Mouse (Mus musculus): ENCODE data around the gene Stim1. TPM values are rescaled to one million over a fixed set of nuclear protein-coding genes. Genes with fewer than 3 reads are reported as not detected.
A peak's percentile ranks its signal among the peaks of the same experiment; 100 is the strongest.
"Not testable (repeated sequence)": the region's sequence is repeated elsewhere in the genome, so short reads cannot be mapped to it uniquely, and the experiment has no call there.

The Stim1 gene
- total RNA-seq, 2 experiments from 2014 or later, result 61.3 to 66.8 TPM

- TF ChIP-seq CTCF (conservative IDR thresholded peaks at IDR 0.05), result no peak
- H3K4me3 ChIP-seq, result no peak overlapping the region
- DNase-seq (ENCODE audit: low spot score in 2 of 2), result no peak
- H3K27ac ChIP-seq, result no peak overlapping the region
Measured at GRCm38 (mm10) chr7:102363853-102364252, 96.2 kb downstream of the Stim1 start.

DNA sequence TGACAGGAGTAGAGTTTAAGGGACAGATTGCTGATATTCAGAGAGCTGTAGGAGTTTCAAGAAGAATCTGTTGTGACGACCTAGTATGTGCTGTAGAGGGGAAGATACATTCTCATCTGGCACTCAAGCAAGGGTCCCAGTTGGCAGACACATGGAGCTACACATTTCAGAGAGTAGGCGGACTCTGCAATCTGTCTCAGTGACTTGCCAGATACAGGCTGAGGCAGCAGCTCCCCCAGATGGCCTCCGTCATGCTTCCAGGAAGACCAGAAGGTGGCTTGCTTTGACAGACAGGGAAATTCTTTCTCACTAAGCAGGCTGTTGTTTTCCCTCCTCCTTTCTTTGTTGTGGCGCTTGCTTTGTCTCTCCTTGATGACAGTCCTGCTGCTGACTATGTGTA, 102.1 kb downstream of the Stim1 start:
- peak; percentile 32 for TF ChIP-seq CTCF (conservative IDR thresholded peaks at IDR 0.05)
- DNase-seq (ENCODE audit: low spot score in 2 of 2), result peak; percentile 88
- no peak overlapping the region for H3K27ac ChIP-seq
- no peak overlapping the region for H3K4me3 ChIP-seq

DNA sequence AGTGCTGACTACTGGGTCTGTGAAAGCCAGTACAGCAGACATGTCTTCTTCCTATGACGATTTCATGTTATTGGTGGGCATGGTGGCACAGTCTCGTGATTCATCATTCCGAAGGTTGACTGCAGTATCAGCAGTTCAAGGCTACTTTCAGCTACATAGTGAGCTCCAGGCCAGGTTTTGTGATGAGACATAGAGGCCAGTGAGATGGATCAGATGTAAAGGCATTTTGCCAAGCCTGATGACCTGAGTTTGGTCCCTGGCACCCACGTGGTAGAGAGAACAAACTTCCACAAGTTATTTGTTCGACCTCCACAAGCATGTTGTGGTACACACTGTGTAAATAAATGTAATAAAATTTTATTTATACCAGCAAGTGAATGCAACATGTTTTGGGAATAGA, 102.9 kb downstream of the Stim1 start:
- Histone ChIP-seq H3K27ac (no peak overlapping the region), H3K4me3 (no peak overlapping the region)
- no peak for DNase-seq (ENCODE audit: low spot score in 2 of 2)
- TF ChIP-seq CTCF (conservative IDR thresholded peaks at IDR 0.05), result no peak

DNA sequence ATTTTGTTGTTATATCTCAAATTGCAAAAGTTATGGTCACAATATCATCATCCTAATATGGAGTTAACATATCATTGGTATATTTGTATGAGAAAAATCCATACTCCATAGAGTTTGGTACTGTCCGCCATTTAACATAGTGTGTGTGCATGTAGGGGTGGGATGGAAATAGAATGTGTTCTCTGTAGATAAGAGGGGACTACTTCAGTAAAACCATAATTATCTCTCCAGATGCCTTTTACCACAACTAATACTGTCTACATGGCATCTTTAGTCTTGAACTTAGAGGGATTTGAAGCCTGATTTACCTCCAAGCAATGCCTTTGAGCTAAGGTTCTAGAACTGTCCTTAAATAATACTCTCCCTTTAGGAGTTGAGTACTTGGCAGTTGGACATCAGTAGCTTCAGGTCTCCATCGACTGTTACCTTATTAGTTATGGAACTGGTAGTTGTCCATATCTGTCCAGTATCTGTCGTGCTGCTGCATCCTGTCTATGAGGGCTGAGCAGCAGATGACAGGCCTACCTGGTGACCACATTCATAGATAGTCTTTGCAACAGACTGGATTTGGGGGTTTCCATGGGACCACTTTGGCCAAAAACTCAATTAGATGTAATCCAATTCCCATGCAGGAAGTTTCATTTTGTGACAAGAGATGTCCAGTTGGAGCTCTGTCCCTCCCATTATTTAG, 105.9 kb downstream of the Stim1 start:
- H3K4me3 ChIP-seq, result no peak overlapping the region
- TF ChIP-seq CTCF (conservative IDR thresholded peaks at IDR 0.05), result no peak
- no peak overlapping the region for H3K27ac ChIP-seq
- no peak for DNase-seq (ENCODE audit: low spot score in 2 of 2)

DNA sequence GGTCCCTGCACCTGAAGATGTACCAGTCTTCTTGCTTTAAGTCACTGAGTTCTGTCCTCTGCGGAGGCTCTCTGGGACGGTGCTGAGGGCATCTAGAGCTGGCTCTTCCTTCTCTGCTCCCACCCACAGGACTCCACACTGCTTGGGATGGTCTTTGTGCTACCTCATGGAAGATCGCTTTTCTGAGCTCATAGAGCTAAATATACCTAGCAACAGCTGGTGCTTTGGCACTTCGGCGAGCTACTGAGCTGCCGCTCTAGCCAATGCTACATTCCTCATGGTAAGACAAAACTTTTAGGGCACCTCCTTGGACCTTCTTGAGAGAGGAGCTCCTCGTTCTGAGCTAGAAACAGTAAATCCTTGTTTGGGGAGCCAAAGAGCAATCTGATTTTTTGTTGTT, 115.6 kb downstream of the Stim1 start:
- no peak for DNase-seq (ENCODE audit: low spot score in 2 of 2)
- TF ChIP-seq CTCF (conservative IDR thresholded peaks at IDR 0.05), result no peak
- Histone ChIP-seq H3K4me3 (no peak overlapping the region), H3K27ac (no peak overlapping the region)

DNA sequence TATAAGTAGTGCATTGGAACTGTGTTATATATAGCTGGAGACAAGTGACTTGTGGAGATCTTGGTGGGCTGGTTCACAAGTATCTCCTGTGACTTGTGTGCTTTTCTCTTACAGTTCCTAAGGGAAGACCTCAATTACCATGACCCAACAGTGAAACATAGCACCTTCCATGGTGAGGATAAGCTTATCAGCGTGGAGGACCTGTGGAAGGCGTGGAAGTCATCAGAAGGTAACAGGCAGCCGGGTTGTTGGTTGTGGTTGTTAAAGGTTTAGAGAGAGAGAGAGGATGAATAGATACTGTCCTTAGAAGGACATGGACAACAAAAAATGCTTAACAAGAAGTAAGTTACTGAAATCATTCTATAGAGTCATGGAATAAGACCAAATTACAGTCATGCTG, 118.4 kb downstream of the Stim1 start:
- no peak for DNase-seq (ENCODE audit: low spot score in 2 of 2)
- Histone ChIP-seq H3K27ac (no peak overlapping the region), H3K4me3 (no peak overlapping the region)
- TF ChIP-seq CTCF (conservative IDR thresholded peaks at IDR 0.05), result no peak

- no peak overlapping the region for H3K4me3 ChIP-seq
- peak in 1 of 2 experiments; percentile 7 for DNase-seq (ENCODE audit: low spot score in 2 of 2)
- no peak for TF ChIP-seq CTCF (conservative IDR thresholded peaks at IDR 0.05)
- H3K27ac ChIP-seq, result no peak overlapping the region
Measured at GRCm38 (mm10) chr7:102389082-102389481, 121.5 kb downstream of the Stim1 start.

- no peak for DNase-seq (ENCODE audit: low spot score in 2 of 2)
- no peak for TF ChIP-seq CTCF (conservative IDR thresholded peaks at IDR 0.05)
Measured at GRCm38 (mm10) chr7:102393898-102394297, 126.3 kb downstream of the Stim1 start.

DNA sequence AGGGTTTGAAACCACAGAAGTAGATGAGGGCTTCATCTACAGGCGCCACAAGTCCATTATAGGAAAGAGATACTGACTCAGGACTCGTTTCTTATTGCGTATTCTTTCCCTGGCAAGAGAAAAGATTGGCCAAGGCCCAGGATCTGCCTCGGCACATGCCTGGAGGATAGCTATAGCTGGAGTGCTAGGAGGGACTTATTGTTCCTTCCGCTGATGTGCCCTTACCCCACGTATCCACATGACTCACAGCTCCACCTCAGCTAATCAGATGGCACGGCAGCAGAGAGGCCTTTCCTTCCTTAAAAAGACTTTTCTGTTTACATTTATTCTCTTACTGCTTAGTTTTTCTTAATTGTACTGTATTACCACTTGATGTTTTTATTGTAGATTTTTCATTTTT, 128.3 kb downstream of the Stim1 start:
- DNase-seq (ENCODE audit: low spot score in 2 of 2), result peak in 1 of 2 experiments; percentile 7
- Histone ChIP-seq H3K4me3 (no peak overlapping the region), H3K27ac (no peak overlapping the region)
- no peak for TF ChIP-seq CTCF (conservative IDR thresholded peaks at IDR 0.05)

More at GRCm38 (mm10) chr7:102393898-102394297, 126.3 kb downstream of the Stim1 start:
- H3K27ac ChIP-seq, result no peak overlapping the region
- no peak overlapping the region for H3K4me3 ChIP-seq

DNA sequence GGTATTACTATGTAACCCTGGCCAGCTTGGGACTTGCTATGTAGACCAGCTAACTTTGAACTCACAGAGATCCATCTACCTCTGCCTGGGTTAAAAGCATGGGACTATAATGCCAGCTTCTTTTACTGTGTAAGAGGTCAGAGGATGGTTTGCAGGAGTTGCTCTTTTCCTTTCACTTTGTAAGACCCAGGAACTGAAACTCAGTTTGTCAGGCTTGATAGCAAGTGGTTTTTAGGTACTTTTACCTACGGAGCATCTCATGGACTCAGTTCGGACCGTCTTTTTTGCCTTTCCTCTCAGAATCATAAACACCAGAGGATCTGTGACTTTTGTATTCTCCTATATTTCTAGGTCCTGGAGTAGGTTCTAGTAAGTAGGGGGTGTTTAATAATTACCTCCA, 128.7 kb downstream of the Stim1 start:
- DNase-seq (ENCODE audit: low spot score in 2 of 2), result no peak
- no peak overlapping the region for H3K4me3 ChIP-seq
- H3K27ac ChIP-seq, result no peak overlapping the region
- no peak for TF ChIP-seq CTCF (conservative IDR thresholded peaks at IDR 0.05)

DNA sequence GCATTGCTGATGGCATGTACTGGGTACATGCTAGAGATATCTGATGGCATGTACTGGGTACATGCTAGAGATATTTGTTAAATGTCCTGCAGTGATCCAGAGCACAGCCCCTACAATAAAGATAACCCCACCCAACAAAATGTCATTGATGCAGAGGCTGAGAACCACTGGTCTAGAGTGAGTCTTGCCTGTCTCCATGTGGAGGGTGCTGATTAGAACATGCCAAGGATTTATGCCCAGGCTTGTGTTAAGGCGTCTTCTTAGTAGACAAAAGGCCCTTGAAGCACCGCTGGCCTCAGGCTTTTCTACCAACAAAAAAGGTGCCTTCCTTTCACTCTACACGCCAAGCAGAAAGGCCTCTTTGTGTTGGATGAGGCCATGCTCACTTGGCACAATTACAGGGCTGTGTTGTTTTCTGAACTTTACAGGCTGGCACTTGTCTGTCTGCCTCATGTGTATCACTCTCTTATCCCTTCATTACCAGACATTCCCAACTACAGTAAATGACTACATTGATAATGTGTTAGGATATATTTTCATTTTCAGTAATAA, 131.7 kb downstream of the Stim1 start:
- H3K4me3 ChIP-seq, result no peak overlapping the region
- TF ChIP-seq CTCF (conservative IDR thresholded peaks at IDR 0.05), result no peak
- no peak for DNase-seq (ENCODE audit: low spot score in 2 of 2)
- H3K27ac ChIP-seq, result no peak overlapping the region

DNA sequence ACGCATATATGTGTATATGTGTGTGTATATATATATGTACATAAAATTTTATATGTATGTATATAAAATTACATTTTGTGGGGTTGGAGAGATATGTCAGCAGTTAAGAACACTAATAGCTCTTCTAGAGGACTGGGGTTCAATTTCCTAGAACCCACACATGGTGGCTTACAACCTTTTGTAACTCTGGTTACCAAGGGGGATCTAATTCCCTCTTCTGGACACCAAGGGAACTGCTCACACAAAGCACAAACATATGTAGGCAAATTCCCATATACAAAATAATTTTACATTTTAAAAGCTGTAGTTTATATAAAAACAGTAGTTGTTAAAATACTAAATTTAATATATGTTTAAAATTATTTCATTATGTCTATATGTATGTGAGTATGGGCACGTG, 136.5 kb downstream of the Stim1 start:
- TF ChIP-seq CTCF (conservative IDR thresholded peaks at IDR 0.05), result peak; percentile 34
- DNase-seq (ENCODE audit: low spot score in 2 of 2), result no peak
- no peak overlapping the region for H3K27ac ChIP-seq
- no peak overlapping the region for H3K4me3 ChIP-seq

GRCm38 (mm10) chr7:102407440-102407839, 139.8 kb downstream of the Stim1 start:
- H3K27ac ChIP-seq, result no peak overlapping the region
- no peak for DNase-seq (ENCODE audit: low spot score in 2 of 2)
- no peak for TF ChIP-seq CTCF (conservative IDR thresholded peaks at IDR 0.05)
- H3K4me3 ChIP-seq, result no peak overlapping the region

DNA sequence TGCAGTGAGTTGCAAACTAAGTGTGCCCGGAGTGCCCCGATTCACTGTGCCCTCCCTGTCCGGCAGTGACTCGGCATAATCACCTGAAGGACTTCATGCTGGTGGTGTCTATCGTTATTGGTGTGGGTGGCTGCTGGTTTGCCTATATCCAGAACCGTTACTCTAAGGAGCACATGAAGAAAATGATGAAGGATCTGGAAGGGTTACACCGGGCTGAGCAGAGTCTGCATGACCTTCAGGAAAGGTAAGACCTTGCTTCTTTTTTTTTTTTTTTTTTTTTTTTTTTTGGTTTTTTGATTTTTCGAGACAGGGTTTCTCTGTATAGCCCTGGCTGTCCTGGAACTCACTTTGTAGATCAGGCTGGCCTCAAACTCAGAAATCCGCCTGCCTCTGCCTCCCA, 147.7 kb downstream of the Stim1 start:
- not testable (repeated sequence) for H3K27ac ChIP-seq; H3K4me3 ChIP-seq; DNase-seq (ENCODE audit: low spot score in 2 of 2)

Measured in layer of hippocampus, adult 2 months (tissue).